Mouse (Mus musculus): ENCODE measurements around the gene 1700003F12Rik. TPM values are rescaled to one million over a fixed set of nuclear protein-coding genes. Genes with fewer than 3 reads are reported as not detected.

The 1700003F12Rik gene
- polyA plus RNA-seq, 1 experiment, result 0.94 TPM

DNA sequence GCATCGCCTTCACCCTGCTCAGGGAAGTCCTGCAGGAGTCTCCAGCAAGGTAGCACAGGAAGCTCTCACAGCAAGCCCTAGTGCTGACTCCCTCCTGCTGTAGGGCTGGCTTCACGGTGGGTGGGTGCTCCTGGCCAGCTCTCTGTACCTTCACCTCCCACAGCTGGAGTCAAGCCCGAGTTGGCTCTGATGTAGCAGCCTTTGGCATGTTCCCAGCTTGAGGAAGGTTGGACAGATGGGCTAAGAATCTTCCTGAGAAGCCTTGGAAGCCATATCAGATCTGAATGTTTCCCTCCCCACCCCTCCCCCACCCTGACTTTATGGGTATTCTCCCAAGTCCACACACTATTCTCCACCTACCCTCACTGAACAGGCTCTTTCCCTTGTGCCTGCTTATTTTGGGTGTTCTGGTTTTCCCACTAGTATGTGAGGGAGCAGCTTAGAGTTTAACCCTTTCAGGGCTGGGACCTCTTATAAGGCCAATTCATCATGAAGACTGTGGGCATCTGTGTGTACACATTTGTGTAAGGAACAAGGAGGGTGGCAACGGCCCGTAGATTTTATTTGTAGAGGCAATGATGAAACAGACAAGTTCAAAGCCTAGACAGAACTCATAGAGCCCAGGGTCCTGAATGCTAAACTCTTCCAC, 10.4 kb downstream of the 1700003F12Rik start:
- TF ChIP-seq POLR2A (IDR thresholded peaks at IDR 0.05; ENCODE audit: extremely low read depth, insufficient read depth, low read length) (no peak), CTCF (IDR thresholded peaks at IDR 0.05; ENCODE audit: extremely low read depth, insufficient read depth, low read length) (no peak)
- peak overlapping the region; percentile 74; the same call in 1 of the 2 replicates for H3K27ac ChIP-seq (ENCODE audit: insufficient read depth, low read length)
- H3K4me3 ChIP-seq (ENCODE audit: insufficient read depth, low read length), result peak overlapping the region; percentile 93
- H3K4me1 ChIP-seq (ENCODE audit: control insufficient read depth, insufficient read depth, low read length), result peaks cover 3% of the 10 kb centered on the region

DNA sequence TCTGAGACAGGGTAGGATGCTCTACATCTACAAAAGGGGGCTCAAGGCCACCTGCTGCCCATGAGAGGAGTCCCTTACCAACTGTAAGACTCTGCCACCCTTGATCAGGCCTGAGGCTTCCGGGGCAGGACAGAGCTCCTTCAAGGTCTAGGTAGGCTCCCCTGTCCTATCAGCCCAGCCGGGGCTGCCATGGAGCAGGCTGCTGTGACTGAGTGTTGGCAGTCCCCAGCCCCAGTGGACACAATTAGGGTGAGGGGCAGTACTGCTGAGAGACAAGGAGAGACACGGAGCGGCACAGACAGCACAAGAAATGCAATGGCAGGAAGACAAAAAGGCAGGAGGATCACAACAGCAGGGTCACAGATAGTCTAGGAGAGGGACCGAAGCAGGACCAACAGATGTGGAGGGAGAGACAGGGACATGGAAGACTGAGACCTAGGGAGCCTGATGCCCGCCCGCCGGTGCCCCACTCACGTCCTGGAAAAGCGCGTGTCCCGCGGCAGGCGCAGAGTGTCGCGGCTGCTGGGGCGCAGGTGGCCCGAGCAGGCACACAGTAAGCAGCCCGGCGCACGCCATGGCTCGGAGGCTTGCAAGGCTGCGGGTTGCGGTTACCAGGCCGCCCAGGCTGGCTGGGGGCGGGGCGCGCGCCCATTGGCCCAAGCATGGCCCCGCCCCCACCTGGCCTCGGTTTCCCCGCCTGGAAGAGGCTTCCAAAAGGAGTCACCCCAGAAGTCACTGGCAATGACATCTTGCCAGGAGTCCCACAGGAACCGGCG, 11.6 kb downstream of the 1700003F12Rik start, which contains the start of gene Necab3:
Gene Necab3, minus strand, starts transcription at position 627 of the 776 bp plus-strand sequence.
- TF ChIP-seq CTCF (IDR thresholded peaks at IDR 0.05; ENCODE audit: extremely low read depth, insufficient read depth, low read length), result no peak
- TF ChIP-seq POLR2A (IDR thresholded peaks at IDR 0.05; ENCODE audit: extremely low read depth, insufficient read depth, low read length), result peak; percentile 60; the same call in 1 of the 2 replicates

DNA sequence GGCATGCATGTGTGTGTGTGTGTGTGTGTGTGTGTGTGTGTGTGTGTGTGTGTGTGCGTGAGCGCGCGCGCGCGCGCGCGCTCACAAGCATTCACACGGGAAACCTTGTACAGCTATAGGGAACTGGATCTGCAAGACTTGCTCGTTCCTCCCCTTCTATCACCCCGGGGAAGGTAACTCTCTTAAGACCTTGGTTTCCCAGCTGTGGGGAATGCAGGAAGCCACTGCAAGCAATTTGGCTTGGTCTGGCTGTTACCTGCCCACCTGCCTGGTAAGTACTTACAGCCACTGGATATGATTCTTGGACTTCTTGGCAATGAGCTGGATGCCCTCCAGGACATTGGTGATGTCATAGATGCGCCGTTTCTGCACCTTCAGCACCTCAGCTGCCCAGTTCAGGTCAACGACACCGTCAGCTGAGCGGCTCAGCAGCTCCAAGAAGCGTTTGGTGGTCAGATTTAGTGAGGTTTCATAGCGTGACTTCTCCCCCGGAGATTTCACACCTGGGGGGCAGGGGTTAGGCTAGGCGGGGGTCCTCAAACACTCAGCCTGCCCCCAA, 16.8 kb downstream of the 1700003F12Rik start:
- Histone ChIP-seq H3K27ac (ENCODE audit: insufficient read depth, low read length) (no peak overlapping the region), H3K4me1 (ENCODE audit: control insufficient read depth, insufficient read depth, low read length) (no peaks in the 10 kb centered on the region), H3K4me3 (ENCODE audit: insufficient read depth, low read length) (no peak overlapping the region)
- no peak for TF ChIP-seq CTCF (IDR thresholded peaks at IDR 0.05; ENCODE audit: extremely low read depth, insufficient read depth, low read length)
- no peak for TF ChIP-seq POLR2A (IDR thresholded peaks at IDR 0.05; ENCODE audit: extremely low read depth, insufficient read depth, low read length)

More for the DNA sequence above, 11.6 kb downstream of the 1700003F12Rik start, which contains the start of gene Necab3:
- H3K4me3 ChIP-seq (ENCODE audit: insufficient read depth, low read length), result peak within 1 kb of the TSS; percentile 93
- peak within 1 kb of the TSS; percentile 74 for H3K27ac ChIP-seq (ENCODE audit: insufficient read depth, low read length)
- H3K4me1 ChIP-seq (ENCODE audit: control insufficient read depth, insufficient read depth, low read length), result peaks cover 3% of the 10 kb centered on the region

DNA sequence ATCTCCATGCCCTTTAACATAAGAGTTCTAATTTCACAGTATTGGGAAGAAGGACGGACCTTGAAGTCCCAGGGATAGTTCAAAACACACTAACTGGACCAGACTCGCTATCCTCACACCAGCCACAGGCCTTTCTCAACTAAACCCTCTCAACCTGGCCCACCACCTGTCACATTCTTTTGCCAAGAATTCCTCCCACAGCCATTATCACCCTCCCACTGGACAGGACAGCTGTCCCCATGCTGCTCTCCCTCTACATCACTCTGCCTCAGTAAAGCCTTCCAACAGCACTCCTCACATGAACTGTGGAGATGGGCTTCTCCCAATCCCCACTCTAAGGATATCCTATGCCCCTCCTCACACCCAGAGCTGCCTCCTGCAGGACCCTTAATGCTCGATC, 18.7 kb downstream of the 1700003F12Rik start:
- Histone ChIP-seq H3K4me3 (ENCODE audit: insufficient read depth, low read length) (no peak overlapping the region), H3K4me1 (ENCODE audit: control insufficient read depth, insufficient read depth, low read length) (no peaks in the 10 kb centered on the region), H3K27ac (ENCODE audit: insufficient read depth, low read length) (no peak overlapping the region)
- TF ChIP-seq CTCF (IDR thresholded peaks at IDR 0.05; ENCODE audit: extremely low read depth, insufficient read depth, low read length), result no peak
- TF ChIP-seq POLR2A (IDR thresholded peaks at IDR 0.05; ENCODE audit: extremely low read depth, insufficient read depth, low read length), result no peak

DNA sequence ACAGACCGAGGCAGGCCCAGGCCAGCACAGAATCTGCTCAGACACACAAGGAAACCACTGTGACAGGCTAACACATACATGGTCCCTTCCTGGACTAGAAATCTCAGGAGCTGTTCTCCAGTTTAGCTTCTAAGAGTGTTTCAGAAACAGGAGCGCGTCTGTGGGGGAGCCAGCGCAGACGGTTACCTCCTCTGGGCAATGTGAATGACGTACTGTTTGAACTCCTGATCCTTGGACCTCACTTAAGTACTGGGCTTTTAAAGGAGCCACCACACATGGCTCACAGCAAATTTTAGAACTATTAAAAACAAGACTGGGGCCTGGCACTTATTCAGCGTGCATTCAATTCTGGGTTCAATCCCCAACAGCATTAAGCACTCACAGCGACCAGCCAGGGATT, 19.8 kb downstream of the 1700003F12Rik start:
- H3K27ac ChIP-seq (ENCODE audit: insufficient read depth, low read length), result no peak overlapping the region
- H3K4me3 ChIP-seq (ENCODE audit: insufficient read depth, low read length), result no peak overlapping the region
- no peaks in the 10 kb centered on the region for H3K4me1 ChIP-seq (ENCODE audit: control insufficient read depth, insufficient read depth, low read length)
- TF ChIP-seq POLR2A (IDR thresholded peaks at IDR 0.05; ENCODE audit: extremely low read depth, insufficient read depth, low read length) (no peak), CTCF (IDR thresholded peaks at IDR 0.05; ENCODE audit: extremely low read depth, insufficient read depth, low read length) (no peak)

DNA sequence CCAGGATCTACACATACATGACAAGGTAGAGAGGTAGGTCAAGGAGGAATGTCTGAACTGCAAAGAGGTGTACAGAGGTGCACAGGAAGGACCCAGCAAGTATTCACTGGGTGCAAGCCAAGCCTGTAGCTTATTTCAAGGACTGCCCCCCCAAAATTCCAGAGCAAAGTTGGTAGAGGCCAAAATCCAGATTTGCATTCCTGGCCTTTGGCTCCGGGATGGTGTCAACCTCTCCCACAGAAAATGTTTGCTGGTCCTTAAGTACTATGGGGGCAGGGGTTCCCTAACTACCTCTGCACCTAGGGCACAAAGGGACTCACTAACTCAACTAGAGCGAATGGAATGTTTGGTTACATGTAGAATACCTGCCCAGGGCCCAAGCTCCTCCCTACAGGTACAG, 20.9 kb downstream of the 1700003F12Rik start:
- Histone ChIP-seq H3K4me3 (ENCODE audit: insufficient read depth, low read length) (no peak overlapping the region), H3K4me1 (ENCODE audit: control insufficient read depth, insufficient read depth, low read length) (peaks cover 2% of the 10 kb centered on the region; the same call in 1 of the 2 replicates), H3K27ac (ENCODE audit: insufficient read depth, low read length) (no peak overlapping the region)
- TF ChIP-seq CTCF (IDR thresholded peaks at IDR 0.05; ENCODE audit: extremely low read depth, insufficient read depth, low read length), result no peak
- no peak for TF ChIP-seq POLR2A (IDR thresholded peaks at IDR 0.05; ENCODE audit: extremely low read depth, insufficient read depth, low read length)

DNA sequence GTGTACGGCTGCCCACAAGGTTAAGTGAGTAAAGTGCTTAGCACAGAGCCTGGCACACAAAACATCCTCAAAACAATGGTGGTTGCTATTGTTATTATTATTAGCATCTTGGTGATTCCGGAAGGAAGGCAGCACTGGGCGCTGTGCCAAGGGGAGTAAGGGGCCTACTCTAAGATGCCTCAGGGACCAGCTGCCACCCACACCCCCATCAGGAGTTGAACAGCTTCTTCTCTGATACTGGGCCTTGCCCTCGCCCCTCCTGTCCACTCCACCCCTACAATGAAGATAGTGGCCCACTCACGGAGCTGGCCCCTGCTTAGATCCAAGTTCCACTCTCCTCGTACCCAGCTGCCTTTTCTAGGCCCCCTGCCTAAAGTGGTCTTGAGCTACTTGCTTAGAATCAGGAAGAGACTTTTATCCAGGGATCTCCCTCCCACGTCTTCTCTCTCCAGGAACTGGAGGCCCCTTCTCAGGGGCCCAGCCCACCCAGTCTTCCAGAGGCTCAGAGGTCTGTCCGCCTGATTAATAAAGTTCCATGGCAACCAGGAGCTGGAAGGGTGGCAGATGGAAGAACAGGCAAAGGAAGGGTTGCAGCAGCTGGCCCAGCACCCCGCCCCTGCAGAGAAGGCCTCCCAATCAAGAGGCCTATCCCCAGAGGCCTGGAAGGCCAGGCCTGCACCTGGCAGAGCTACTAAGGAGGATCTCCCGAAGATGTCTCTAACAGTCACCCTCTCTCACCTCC, 21.6 kb downstream of the 1700003F12Rik start:
- Histone ChIP-seq H3K4me3 (ENCODE audit: insufficient read depth, low read length) (peak overlapping the region; percentile 46), H3K27ac (ENCODE audit: insufficient read depth, low read length) (no peak overlapping the region), H3K4me1 (ENCODE audit: control insufficient read depth, insufficient read depth, low read length) (peaks cover 2% of the 10 kb centered on the region; the same call in 1 of the 2 replicates)
- no peak for TF ChIP-seq CTCF (IDR thresholded peaks at IDR 0.05; ENCODE audit: extremely low read depth, insufficient read depth, low read length)
- no peak for TF ChIP-seq POLR2A (IDR thresholded peaks at IDR 0.05; ENCODE audit: extremely low read depth, insufficient read depth, low read length)

GRCm38 (mm10) chr2:154569071-154569748, 22.3 kb downstream of the 1700003F12Rik start:
- Histone ChIP-seq H3K4me3 (ENCODE audit: insufficient read depth, low read length) (peak overlapping the region; percentile 46), H3K4me1 (ENCODE audit: control insufficient read depth, insufficient read depth, low read length) (peaks cover 2% of the 10 kb centered on the region; the same call in 1 of the 2 replicates), H3K27ac (ENCODE audit: insufficient read depth, low read length) (no peak overlapping the region)
- TF ChIP-seq POLR2A (IDR thresholded peaks at IDR 0.05; ENCODE audit: extremely low read depth, insufficient read depth, low read length) (no peak), CTCF (IDR thresholded peaks at IDR 0.05; ENCODE audit: extremely low read depth, insufficient read depth, low read length) (no peak)

Data from cortical plate, adult 2 months (tissue).